In genomic region chr13:100731462-100732046, GRCm38 (mm10) we compare ENCODE assay signal across 10 mouse cellular contexts. TPM values are rescaled to one million over a fixed set of nuclear protein-coding genes. Genes with fewer than 3 reads are reported as not detected.
DNase-seq lines count a peak whose midpoint lies in the region; ATAC-seq and TF ChIP-seq lines count a peak whose summit lies in the region.
"Not testable (repeated sequence)": the region's sequence is repeated elsewhere in the genome, so short reads cannot be mapped to it uniquely, and the experiment has no call there.
"Had no signal": no experiment of that assay in that cellular context is flagged by ENCODE, and none has a peak within 500 bp of the region (broad histone marks: within the 10 kb centered on the region; RNA-seq: fewer than 3 reads in every experiment).

No protein-coding gene starts in this region.

- ATAC-seq in forebrain, embryonic 13.5 days; heart, embryonic 13.5 days (ENCODE audit: extremely low read depth, insufficient number of reproducible peaks, low FRiP score, low TSS enrichment); hindbrain, postnatal 0 days; liver, postnatal 0 days; midbrain, embryonic 15.5 days (replicated peaks); stomach, embryonic 16.5 days (ENCODE audit: insufficient read depth, low FRiP score): not testable (repeated sequence)

- H3K4me1 ChIP-seq in forebrain, embryonic 13.5 days: peaks cover 12% of the 10 kb centered on the region
- peaks cover 26% of the 10 kb centered on the region for H3K4me1 ChIP-seq in heart, embryonic 13.5 days
- not testable (repeated sequence) for H3K4me1 ChIP-seq in hindbrain, postnatal 0 days (ENCODE audit: insufficient read depth, low read length); limb, embryonic 10.5 days
- H3K4me1 ChIP-seq in liver, postnatal 0 days (ENCODE audit: insufficient read depth): peaks cover 12% of the 10 kb centered on the region
- H3K4me1 ChIP-seq in midbrain, embryonic 15.5 days: peaks cover 15% of the 10 kb centered on the region
- peaks cover 11% of the 10 kb centered on the region for H3K4me1 ChIP-seq in stomach, embryonic 16.5 days (ENCODE audit: control insufficient read depth, insufficient read depth, low read length)

- H3K27me3 ChIP-seq in forebrain, embryonic 13.5 days; heart, embryonic 13.5 days (replicated peaks); hindbrain, postnatal 0 days (ENCODE audit: insufficient read depth, low read length); limb, embryonic 10.5 days (ENCODE audit: low read depth, poor library complexity, severe bottlenecking); liver, postnatal 0 days (ENCODE audit: insufficient read depth, low read length); midbrain, embryonic 15.5 days (replicated peaks); stomach, embryonic 16.5 days (ENCODE audit: control insufficient read depth, insufficient read depth, low read length): not testable (repeated sequence)

- H3K27ac ChIP-seq in forebrain, embryonic 13.5 days: not testable (repeated sequence)
- peak overlapping the region; percentile 98; the same call in 1 of the 2 replicates for H3K27ac ChIP-seq in heart, embryonic 13.5 days (replicated peaks)
- peak overlapping the region; percentile 95; the same call in 1 of the 2 replicates for H3K27ac ChIP-seq in hindbrain, postnatal 0 days
- peak overlapping the region; percentile 96 for H3K27ac ChIP-seq in limb, embryonic 10.5 days
- peak overlapping the region; percentile 83 for H3K27ac ChIP-seq in liver, postnatal 0 days (ENCODE audit: low read depth)
- peak overlapping the region; percentile 79; the same call in 1 of the 2 replicates for H3K27ac ChIP-seq in midbrain, embryonic 15.5 days
- H3K27ac ChIP-seq in stomach, embryonic 16.5 days (ENCODE audit: low read length): peak overlapping the region; percentile 94

- not testable (repeated sequence) for H3K9ac ChIP-seq in forebrain, embryonic 13.5 days; heart, embryonic 13.5 days; hindbrain, postnatal 0 days (replicated peaks; ENCODE audit: low read length); liver, postnatal 0 days (replicated peaks); midbrain, embryonic 15.5 days
- H3K9ac ChIP-seq in stomach, embryonic 16.5 days (ENCODE audit: low read length): peak overlapping the region; percentile 68; the same call in 1 of the 2 replicates

- not testable (repeated sequence) for H3K9me3 ChIP-seq in forebrain, embryonic 13.5 days (replicated peaks); heart, embryonic 13.5 days; hindbrain, postnatal 0 days (ENCODE audit: low read length); limb, embryonic 10.5 days (replicated peaks); liver, postnatal 0 days (ENCODE audit: low read length); midbrain, embryonic 15.5 days; stomach, embryonic 16.5 days (replicated peaks; ENCODE audit: control insufficient read depth, low read length)

- H3K36me3 ChIP-seq in forebrain, embryonic 13.5 days (ENCODE audit: poor library complexity, severe bottlenecking): peaks cover 28% of the 10 kb centered on the region
- H3K36me3 ChIP-seq in heart, embryonic 13.5 days: peaks cover 44% of the 10 kb centered on the region
- not testable (repeated sequence) for H3K36me3 ChIP-seq in hindbrain, postnatal 0 days (ENCODE audit: insufficient read depth, low read length); midbrain, embryonic 15.5 days (replicated peaks); stomach, embryonic 16.5 days (ENCODE audit: control insufficient read depth, insufficient read depth, low read length)
- H3K36me3 ChIP-seq in limb, embryonic 10.5 days: peaks cover 41% of the 10 kb centered on the region
- H3K36me3 ChIP-seq in liver, postnatal 0 days (replicated peaks; ENCODE audit: insufficient read depth, low read length): peaks cover 16% of the 10 kb centered on the region

- not testable (repeated sequence) for TF ChIP-seq EP300 in liver, postnatal 0 days (IDR thresholded peaks at IDR 0.05; ENCODE audit: low read depth)

- TF ChIP-seq CTCF in hindbrain, postnatal 0 days (IDR thresholded peaks at IDR 0.05; ENCODE audit: low read depth); liver, postnatal 0 days (IDR thresholded peaks at IDR 0.05; ENCODE audit: low read depth): not testable (repeated sequence)

- peak; percentile 30 for DNase-seq in R1 (ENCODE audit: low read depth, low spot score)
- DNase-seq in hindbrain, postnatal 0 days (ENCODE audit: low spot score); limb, embryonic 10.5 days (ENCODE audit: low spot score); liver, postnatal 0 days: not testable (repeated sequence)

- peak overlapping the region; percentile 96 for H3K4me3 ChIP-seq in forebrain, embryonic 13.5 days
- H3K4me3 ChIP-seq in heart, embryonic 13.5 days: peak overlapping the region; percentile 75
- H3K4me3 ChIP-seq in hindbrain, postnatal 0 days (ENCODE audit: low read length): peak overlapping the region; percentile 94; the same call in 1 of the 2 replicates
- peak overlapping the region; percentile 93; the same call in 1 of the 2 replicates for H3K4me3 ChIP-seq in limb, embryonic 10.5 days
- H3K4me3 ChIP-seq in liver, postnatal 0 days (ENCODE audit: low read depth, low read length): 0 out of 2 replicates have a peak overlapping the region, but pooled peaks have one; percentile 88
- H3K4me3 ChIP-seq in midbrain, embryonic 15.5 days: peak overlapping the region; percentile 56; the same call in 1 of the 2 replicates
- 0 out of 2 replicates have a peak overlapping the region, but pooled peaks have one; percentile 97 for H3K4me3 ChIP-seq in stomach, embryonic 16.5 days (replicated peaks; ENCODE audit: low read length)

- peak overlapping the region; percentile 88 for H3K4me2 ChIP-seq in forebrain, embryonic 13.5 days
- H3K4me2 ChIP-seq in heart, embryonic 13.5 days: peak overlapping the region; percentile 69
- H3K4me2 ChIP-seq in hindbrain, postnatal 0 days (ENCODE audit: low read depth, low read length): peak overlapping the region; percentile 53
- peak overlapping the region; percentile 91 for H3K4me2 ChIP-seq in liver, postnatal 0 days (ENCODE audit: low read depth, low read length)
- peak overlapping the region; percentile 75 for H3K4me2 ChIP-seq in midbrain, embryonic 15.5 days
- peak overlapping the region; percentile 63 for H3K4me2 ChIP-seq in stomach, embryonic 16.5 days (ENCODE audit: low read depth, low read length)

- WGBS in forebrain, embryonic 13.5 days: 91% methylated on average over 6 of the region's 6 CpGs
- 89% methylated on average over 6 of the region's 6 CpGs for WGBS in heart, embryonic 13.5 days
- 94% methylated on average over 5 of the region's 6 CpGs for WGBS in hindbrain, postnatal 0 days
- 88% methylated on average over 6 of the region's 6 CpGs for WGBS in limb, embryonic 10.5 days
- WGBS in liver, postnatal 0 days (ENCODE audit: insufficient replicate concordance): 88% methylated on average over 5 of the region's 6 CpGs
- WGBS in midbrain, embryonic 15.5 days: 89% methylated on average over 6 of the region's 6 CpGs
- 86% methylated on average over 5 of the region's 6 CpGs for WGBS in stomach, embryonic 16.5 days

RNA-seq across cellular contexts. Expression of gene Cdk7, which starts 0.8 kb away (rescaled TPM):
- 59.0 and 62.8 TPM in 2 replicates for polyA plus RNA-seq in forebrain, embryonic 13.5 days (2015; fragmentation: Nextera tagmentation; extraction: Ambion mirVana)
- polyA plus RNA-seq in heart, embryonic 13.5 days (2015; fragmentation: Nextera tagmentation; extraction: Ambion mirVana): 64.1 and 69.7 TPM in 2 replicates
- 31.5 and 33.4 TPM in 2 replicates for total RNA-seq in hindbrain, postnatal 0 days (2014; rRNA removed)
- 37.7 and 38.8 TPM in 2 replicates for polyA plus RNA-seq in hindbrain, postnatal 0 days (2015; fragmentation: Nextera tagmentation; extraction: Ambion mirVana)
- 116 and 117 TPM in 2 replicates for polyA plus RNA-seq in limb, embryonic 10.5 days (2016; fragmentation: Nextera tagmentation; extraction: Ambion mirVana)
- polyA plus RNA-seq in liver, postnatal 0 days (2015; fragmentation: Nextera tagmentation; extraction: Ambion mirVana): 24.3 and 25.0 TPM in 2 replicates
- 41.6 and 42.7 TPM in 2 replicates for polyA plus RNA-seq in midbrain, embryonic 15.5 days (2015; fragmentation: Nextera tagmentation; extraction: Ambion mirVana)
- 69.4 and 78.0 TPM in 2 replicates for polyA plus RNA-seq in stomach, embryonic 16.5 days (2015; fragmentation: Nextera tagmentation; extraction: Ambion mirVana)

RNA-seq across cellular contexts. Expression of gene Mrps36, which starts 12.9 kb away (rescaled TPM):
- 128 and 142 TPM in 2 replicates for polyA plus RNA-seq in forebrain, embryonic 13.5 days (2015; fragmentation: Nextera tagmentation; extraction: Ambion mirVana)
- 236 and 248 TPM in 2 replicates for polyA plus RNA-seq in heart, embryonic 13.5 days (2015; fragmentation: Nextera tagmentation; extraction: Ambion mirVana)
- total RNA-seq in hindbrain, postnatal 0 days (2014; rRNA removed): 54.4 and 58.7 TPM in 2 replicates
- polyA plus RNA-seq in hindbrain, postnatal 0 days (2015; fragmentation: Nextera tagmentation; extraction: Ambion mirVana): 180 and 198 TPM in 2 replicates
- 97.0 and 114 TPM in 2 replicates for polyA plus RNA-seq in limb, embryonic 10.5 days (2016; fragmentation: Nextera tagmentation; extraction: Ambion mirVana)
- 120 and 126 TPM in 2 replicates for polyA plus RNA-seq in liver, postnatal 0 days (2015; fragmentation: Nextera tagmentation; extraction: Ambion mirVana)
- 119 and 125 TPM in 2 replicates for polyA plus RNA-seq in midbrain, embryonic 15.5 days (2015; fragmentation: Nextera tagmentation; extraction: Ambion mirVana)
- polyA plus RNA-seq in stomach, embryonic 16.5 days (2015; fragmentation: Nextera tagmentation; extraction: Ambion mirVana): 147 and 163 TPM in 2 replicates

RNA-seq across cellular contexts. Expression of gene Cenph, which starts 44.1 kb away (rescaled TPM):
- polyA plus RNA-seq in forebrain, embryonic 13.5 days (2015; fragmentation: Nextera tagmentation; extraction: Ambion mirVana): 33.8 and 34.6 TPM in 2 replicates
- 19.2 and 20.4 TPM in 2 replicates for polyA plus RNA-seq in heart, embryonic 13.5 days (2015; fragmentation: Nextera tagmentation; extraction: Ambion mirVana)
- 1.7 and 3.6 TPM in 2 replicates for total RNA-seq in hindbrain, postnatal 0 days (2014; rRNA removed)
- polyA plus RNA-seq in hindbrain, postnatal 0 days (2015; fragmentation: Nextera tagmentation; extraction: Ambion mirVana): 8.4 and 9.5 TPM in 2 replicates
- 72.3 and 77.8 TPM in 2 replicates for polyA plus RNA-seq in limb, embryonic 10.5 days (2016; fragmentation: Nextera tagmentation; extraction: Ambion mirVana)
- 19.4 and 19.6 TPM in 2 replicates for polyA plus RNA-seq in liver, postnatal 0 days (2015; fragmentation: Nextera tagmentation; extraction: Ambion mirVana)
- polyA plus RNA-seq in midbrain, embryonic 15.5 days (2015; fragmentation: Nextera tagmentation; extraction: Ambion mirVana): 5.4 and 5.8 TPM in 2 replicates
- polyA plus RNA-seq in stomach, embryonic 16.5 days (2015; fragmentation: Nextera tagmentation; extraction: Ambion mirVana): 24.9 and 25.7 TPM in 2 replicates
- total RNA-seq: heart, adult 18-20 months; liver, adult 2 months had no signal

RNA-seq across cellular contexts. Expression of gene Ccnb1, which starts 54.8 kb away (rescaled TPM):
- polyA plus RNA-seq in forebrain, embryonic 13.5 days (2015; fragmentation: Nextera tagmentation; extraction: Ambion mirVana): 273 and 294 TPM in 2 replicates
- polyA plus RNA-seq in heart, embryonic 13.5 days (2015; fragmentation: Nextera tagmentation; extraction: Ambion mirVana): 191 and 222 TPM in 2 replicates
- total RNA-seq in hindbrain, postnatal 0 days (2014; rRNA removed): 23.1 and 34.4 TPM in 2 replicates
- 37.6 and 44.8 TPM in 2 replicates for polyA plus RNA-seq in hindbrain, postnatal 0 days (2015; fragmentation: Nextera tagmentation; extraction: Ambion mirVana)
- polyA plus RNA-seq in limb, embryonic 10.5 days (2016; fragmentation: Nextera tagmentation; extraction: Ambion mirVana): 406 and 409 TPM in 2 replicates
- polyA plus RNA-seq in liver, postnatal 0 days (2015; fragmentation: Nextera tagmentation; extraction: Ambion mirVana): 74.6 and 85.2 TPM in 2 replicates
- 30.9 and 44.5 TPM in 2 replicates for polyA plus RNA-seq in midbrain, embryonic 15.5 days (2015; fragmentation: Nextera tagmentation; extraction: Ambion mirVana)
- polyA plus RNA-seq in stomach, embryonic 16.5 days (2015; fragmentation: Nextera tagmentation; extraction: Ambion mirVana): 173 and 187 TPM in 2 replicates
